Mouse (Mus musculus): ENCODE measurements around the gene 1700008O03Rik. TPM values are rescaled to one million over a fixed set of nuclear protein-coding genes. Genes with fewer than 3 reads are reported as not detected.

Gene 1700008O03Rik
- polyA plus RNA-seq, 1 experiment from 2014 or later, result 1.2 TPM

GRCm38 (mm10) chr7:44341119-44341518 lies 44.5 kb downstream of the 1700008O03Rik start:
- H3K4me3 ChIP-seq (ENCODE audit: low read length), result no peak overlapping the region
- H3K9ac ChIP-seq (ENCODE audit: low read length), result no peak overlapping the region
- WGBS, result 75% methylated on average over 10 of the region's 10 CpGs
- no peak overlapping the region for H3K4me2 ChIP-seq (ENCODE audit: low read depth, low read length)
- ATAC-seq (ENCODE audit: low read depth), result no peak
- no peak overlapping the region for H3K27ac ChIP-seq (ENCODE audit: low read length)
- H3K4me1 ChIP-seq (replicated peaks; ENCODE audit: control insufficient read depth, insufficient read depth, low read length), result peaks cover 5% of the 10 kb centered on the region
- H3K27me3 ChIP-seq (ENCODE audit: control insufficient read depth, insufficient read depth, low read depth, low read length), result peaks cover 28% of the 10 kb centered on the region
- H3K9me3 ChIP-seq (ENCODE audit: control insufficient read depth, low read length), result no peaks in the 10 kb centered on the region
- no peaks in the 10 kb centered on the region for H3K36me3 ChIP-seq (ENCODE audit: control insufficient read depth, insufficient read depth, low read length)

GRCm38 (mm10) chr7:44340226-44340625 lies 45.4 kb downstream of the 1700008O03Rik start:
- H3K36me3 ChIP-seq (ENCODE audit: control insufficient read depth, insufficient read depth, low read length), result no peaks in the 10 kb centered on the region
- no peaks in the 10 kb centered on the region for H3K9me3 ChIP-seq (ENCODE audit: control insufficient read depth, low read length)
- no peak overlapping the region for H3K9ac ChIP-seq (ENCODE audit: low read length)
- 46% methylated on average over 6 of the region's 6 CpGs for WGBS
- no peak for ATAC-seq (ENCODE audit: low read depth)
- H3K27me3 ChIP-seq (ENCODE audit: control insufficient read depth, insufficient read depth, low read depth, low read length), result peaks cover 37% of the 10 kb centered on the region
- H3K4me1 ChIP-seq (replicated peaks; ENCODE audit: control insufficient read depth, insufficient read depth, low read length), result peaks cover 9% of the 10 kb centered on the region
- H3K4me3 ChIP-seq (ENCODE audit: low read length), result no peak overlapping the region
- no peak overlapping the region for H3K27ac ChIP-seq (ENCODE audit: low read length)
- no peak overlapping the region for H3K4me2 ChIP-seq (ENCODE audit: low read depth, low read length)

GRCm38 (mm10) chr7:44337121-44337849 lies 48.3 kb downstream of the 1700008O03Rik start:
- ATAC-seq (ENCODE audit: low read depth), result no peak
- no peaks in the 10 kb centered on the region for H3K36me3 ChIP-seq (ENCODE audit: control insufficient read depth, insufficient read depth, low read length)
- WGBS, result 5% methylated on average over 32 of the region's 32 CpGs
- H3K27ac ChIP-seq (ENCODE audit: low read length), result no peak overlapping the region
- peaks cover 4% of the 10 kb centered on the region; the same call in 1 of the 2 replicates for H3K4me1 ChIP-seq (replicated peaks; ENCODE audit: control insufficient read depth, insufficient read depth, low read length)
- H3K4me2 ChIP-seq (ENCODE audit: low read depth, low read length), result no peak overlapping the region
- no peak overlapping the region for H3K9ac ChIP-seq (ENCODE audit: low read length)
- no peaks in the 10 kb centered on the region for H3K9me3 ChIP-seq (ENCODE audit: control insufficient read depth, low read length)
- peaks cover 47% of the 10 kb centered on the region for H3K27me3 ChIP-seq (ENCODE audit: control insufficient read depth, insufficient read depth, low read depth, low read length)
- H3K4me3 ChIP-seq (ENCODE audit: low read length), result no peak overlapping the region

GRCm38 (mm10) chr7:44336046-44337021 lies 49.3 kb downstream of the 1700008O03Rik start:
- H3K27me3 ChIP-seq (ENCODE audit: control insufficient read depth, insufficient read depth, low read depth, low read length), result peaks cover 47% of the 10 kb centered on the region
- peak overlapping the region; percentile 68 for H3K4me2 ChIP-seq (ENCODE audit: low read depth, low read length)
- no peaks in the 10 kb centered on the region for H3K9me3 ChIP-seq (ENCODE audit: control insufficient read depth, low read length)
- no peak overlapping the region for H3K9ac ChIP-seq (ENCODE audit: low read length)
- ATAC-seq (ENCODE audit: low read depth), result no peak; the same call in 1 of the 2 replicates
- H3K36me3 ChIP-seq (ENCODE audit: control insufficient read depth, insufficient read depth, low read length), result no peaks in the 10 kb centered on the region
- WGBS, result 7% methylated on average over 39 of the region's 54 CpGs
- peak overlapping the region; percentile 38 for H3K4me3 ChIP-seq (ENCODE audit: low read length)
- no peak overlapping the region for H3K27ac ChIP-seq (ENCODE audit: low read length)
- H3K4me1 ChIP-seq (replicated peaks; ENCODE audit: control insufficient read depth, insufficient read depth, low read length), result peaks cover 4% of the 10 kb centered on the region; the same call in 1 of the 2 replicates

- Histone ChIP-seq H3K4me2 (ENCODE audit: low read depth, low read length) (peak overlapping the region; percentile 68), H3K4me1 (replicated peaks; ENCODE audit: control insufficient read depth, insufficient read depth, low read length) (peaks cover 4% of the 10 kb centered on the region; the same call in 1 of the 2 replicates), H3K36me3 (ENCODE audit: control insufficient read depth, insufficient read depth, low read length) (no peaks in the 10 kb centered on the region), H3K27me3 (ENCODE audit: control insufficient read depth, insufficient read depth, low read depth, low read length) (peaks cover 47% of the 10 kb centered on the region), H3K9me3 (ENCODE audit: control insufficient read depth, low read length) (no peaks in the 10 kb centered on the region), H3K9ac (ENCODE audit: low read length) (no peak overlapping the region), H3K27ac (ENCODE audit: low read length) (no peak overlapping the region), H3K4me3 (ENCODE audit: low read length) (peak overlapping the region; percentile 38)
- 3% methylated on average over 26 of the region's 40 CpGs for WGBS
- ATAC-seq (ENCODE audit: low read depth), result peak; percentile 63; the same call in 1 of the 2 replicates
Measured at GRCm38 (mm10) chr7:44335031-44335878, 50.4 kb downstream of the 1700008O03Rik start.

GRCm38 (mm10) chr7:44334139-44334538 lies 51.5 kb downstream of the 1700008O03Rik start:
- no peak overlapping the region for H3K4me3 ChIP-seq (ENCODE audit: low read length)
- peaks cover 47% of the 10 kb centered on the region for H3K27me3 ChIP-seq (ENCODE audit: control insufficient read depth, insufficient read depth, low read depth, low read length)
- no peaks in the 10 kb centered on the region for H3K36me3 ChIP-seq (ENCODE audit: control insufficient read depth, insufficient read depth, low read length)
- H3K4me1 ChIP-seq (replicated peaks; ENCODE audit: control insufficient read depth, insufficient read depth, low read length), result peaks cover 4% of the 10 kb centered on the region; the same call in 1 of the 2 replicates
- no peak overlapping the region for H3K9ac ChIP-seq (ENCODE audit: low read length)
- no peak overlapping the region for H3K27ac ChIP-seq (ENCODE audit: low read length)
- H3K9me3 ChIP-seq (ENCODE audit: control insufficient read depth, low read length), result no peaks in the 10 kb centered on the region
- 57% methylated on average over 14 of the region's 14 CpGs for WGBS
- ATAC-seq (ENCODE audit: low read depth), result no peak
- H3K4me2 ChIP-seq (ENCODE audit: low read depth, low read length), result no peak overlapping the region

GRCm38 (mm10) chr7:44332336-44332735 lies 53.3 kb downstream of the 1700008O03Rik start:
- ATAC-seq (ENCODE audit: low read depth), result no peak
- Histone ChIP-seq H3K4me3 (ENCODE audit: low read length) (no peak overlapping the region), H3K27ac (ENCODE audit: low read length) (no peak overlapping the region), H3K9me3 (ENCODE audit: control insufficient read depth, low read length) (no peaks in the 10 kb centered on the region), H3K36me3 (ENCODE audit: control insufficient read depth, insufficient read depth, low read length) (no peaks in the 10 kb centered on the region), H3K4me2 (ENCODE audit: low read depth, low read length) (no peak overlapping the region), H3K9ac (ENCODE audit: low read length) (no peak overlapping the region), H3K4me1 (replicated peaks; ENCODE audit: control insufficient read depth, insufficient read depth, low read length) (peaks cover 4% of the 10 kb centered on the region; the same call in 1 of the 2 replicates), H3K27me3 (ENCODE audit: control insufficient read depth, insufficient read depth, low read depth, low read length) (peaks cover 32% of the 10 kb centered on the region)
- 49% methylated on average over 3 of the region's 3 CpGs for WGBS

- Histone ChIP-seq H3K27ac (ENCODE audit: low read length) (no peak overlapping the region), H3K9ac (ENCODE audit: low read length) (no peak overlapping the region), H3K4me3 (ENCODE audit: low read length) (no peak overlapping the region), H3K27me3 (ENCODE audit: control insufficient read depth, insufficient read depth, low read depth, low read length) (no peaks in the 10 kb centered on the region), H3K9me3 (ENCODE audit: control insufficient read depth, low read length) (no peaks in the 10 kb centered on the region), H3K36me3 (ENCODE audit: control insufficient read depth, insufficient read depth, low read length) (no peaks in the 10 kb centered on the region), H3K4me1 (replicated peaks; ENCODE audit: control insufficient read depth, insufficient read depth, low read length) (no peaks in the 10 kb centered on the region), H3K4me2 (ENCODE audit: low read depth, low read length) (no peak overlapping the region)
- 43% methylated on average over 6 of the region's 6 CpGs for WGBS
- no peak for ATAC-seq (ENCODE audit: low read depth)
Measured at GRCm38 (mm10) chr7:44326614-44327013, 59.0 kb downstream of the 1700008O03Rik start.
